Mouse (Mus musculus) thymus, postnatal 25 days (tissue): ENCODE results near the gene Fam135a.
"Not testable (repeated sequence)": the region's sequence is repeated elsewhere in the genome, so short reads cannot be mapped to it uniquely, and the experiment has no call there.

Experiments
- DNase-seq: peaks from one replicate; pipeline ENCODE4 v3.0.0; 2022

Gene Fam135a

GRCm38 (mm10) chr1:24066706-24067105 lies 33.4 kb downstream of the Fam135a start:
- DNase-seq: no peak

GRCm38 (mm10) chr1:24055706-24056105 lies 44.4 kb downstream of the Fam135a start:
- no peak for DNase-seq

GRCm38 (mm10) chr1:24046730-24047510 lies 53.2 kb downstream of the Fam135a start:
- DNase-seq: no peak

GRCm38 (mm10) chr1:24045627-24046026 lies 54.5 kb downstream of the Fam135a start:
- DNase-seq: peak; percentile 53

GRCm38 (mm10) chr1:24043007-24043406 lies 57.1 kb downstream of the Fam135a start:
- DNase-seq: no peak

- no peak for DNase-seq
These were observed 66.2 kb downstream of the Fam135a start for GRCm38 (mm10) chr1:24033759-24034423.

GRCm38 (mm10) chr1:24010821-24011220 lies 89.3 kb downstream of the Fam135a start:
- no peak for DNase-seq

GRCm38 (mm10) chr1:24010016-24010415 lies 90.1 kb downstream of the Fam135a start:
- no peak for DNase-seq

- DNase-seq: no peak
These were observed 92.5 kb downstream of the Fam135a start for GRCm38 (mm10) chr1:24007621-24008020.

- DNase-seq: peak; percentile 96
These were observed 94.9 kb downstream of the Fam135a start, which contains the start of gene Sdhaf4 for GRCm38 (mm10) chr1:24005070-24005804. Gene Sdhaf4, minus strand, starts transcription at chr1:24005656.

GRCm38 (mm10) chr1:23999318-23999717 lies 100.8 kb downstream of the Fam135a start:
- DNase-seq: no peak

GRCm38 (mm10) chr1:23998866-23999265 lies 101.3 kb downstream of the Fam135a start:
- no peak for DNase-seq

GRCm38 (mm10) chr1:23998120-23998810 lies 101.9 kb downstream of the Fam135a start:
- DNase-seq: no peak

GRCm38 (mm10) chr1:23997493-23997892 lies 102.6 kb downstream of the Fam135a start:
- no peak for DNase-seq

- DNase-seq: no peak
These were observed 104.7 kb downstream of the Fam135a start for GRCm38 (mm10) chr1:23995420-23995819.

GRCm38 (mm10) chr1:23983118-23983517 lies 117.0 kb downstream of the Fam135a start:
- no peak for DNase-seq

- DNase-seq: no peak
These were observed 121.9 kb downstream of the Fam135a start for GRCm38 (mm10) chr1:23978281-23978680.

GRCm38 (mm10) chr1:23971159-23971558 lies 129.0 kb downstream of the Fam135a start:
- not testable (repeated sequence) for DNase-seq

- no peak for DNase-seq
These were observed 132.0 kb downstream of the Fam135a start for GRCm38 (mm10) chr1:23968027-23968725.

GRCm38 (mm10) chr1:23966226-23966625 lies 133.9 kb downstream of the Fam135a start:
- DNase-seq: no peak
